Mouse (Mus musculus): ENCODE measurements around the gene Taok2. TPM values are rescaled to one million over a fixed set of nuclear protein-coding genes. Genes with fewer than 3 reads are reported as not detected.
A peak's percentile ranks its signal among the peaks of the same experiment; 100 is the strongest.

The Taok2 gene
- total and polyA plus RNA-seq, 2 experiments from 2014 or later: 43.7 to 143 TPM

GRCm38 (mm10) chr7:126843276-126843675 lies 41.2 kb downstream of the Taok2 start:
- no peaks in the 10 kb centered on the region for H3K27me3 ChIP-seq (ENCODE audit: insufficient read depth, low read length)
- DNase-seq (ENCODE audit: low spot score) (no peak), ATAC-seq (no peak)
- no peak for TF ChIP-seq CTCF (IDR thresholded peaks at IDR 0.05; ENCODE audit: low read depth)
- 0 out of 2 replicates have a peak, but pooled peaks cover 4% of the 10 kb centered on the region for H3K4me1 ChIP-seq (ENCODE audit: insufficient read depth, low read length)
- H3K27ac ChIP-seq: no peak overlapping the region
- H3K36me3 ChIP-seq (ENCODE audit: insufficient read depth, low read length): no peaks in the 10 kb centered on the region
- no peaks in the 10 kb centered on the region for H3K9me3 ChIP-seq (ENCODE audit: low read length)
- WGBS: 79% methylated on average over 9 of the region's 9 CpGs
- no peak overlapping the region for H3K4me3 ChIP-seq (ENCODE audit: low read length)
- no peak overlapping the region for H3K9ac ChIP-seq (replicated peaks; ENCODE audit: low read length)
- H3K4me2 ChIP-seq (ENCODE audit: low read depth, low read length): no peak overlapping the region

DNA sequence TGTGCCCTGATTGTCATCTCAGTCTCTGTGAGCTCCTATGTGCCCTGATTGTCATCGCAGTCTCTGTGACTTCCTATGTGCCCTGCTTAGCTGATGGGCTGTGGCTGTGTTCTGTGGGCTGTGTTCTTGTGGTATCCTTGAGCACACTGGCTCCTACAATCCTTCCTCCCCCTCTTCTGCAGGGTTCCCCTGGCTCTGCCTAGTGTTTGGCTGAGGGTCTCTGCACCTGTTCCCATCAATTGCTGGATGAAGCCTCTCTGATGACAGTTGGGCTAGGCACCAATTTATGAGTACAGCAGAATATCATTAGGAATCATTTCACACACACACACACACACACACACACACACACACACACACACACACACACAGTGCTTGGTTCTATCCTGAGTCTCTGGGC lies 51.2 kb downstream of the Taok2 start:
- H3K4me2 ChIP-seq (ENCODE audit: low read depth, low read length): no peak overlapping the region
- 91% methylated on average over 1 of the region's 1 CpGs for WGBS
- no peaks in the 10 kb centered on the region for H3K4me1 ChIP-seq (ENCODE audit: insufficient read depth, low read length)
- ATAC-seq (no peak), DNase-seq (ENCODE audit: low spot score) (no peak)
- TF ChIP-seq CTCF (IDR thresholded peaks at IDR 0.05; ENCODE audit: low read depth): no peak
- H3K36me3 ChIP-seq (ENCODE audit: insufficient read depth, low read length): no peaks in the 10 kb centered on the region
- no peak overlapping the region for H3K4me3 ChIP-seq (ENCODE audit: low read length)
- H3K27me3 ChIP-seq (ENCODE audit: insufficient read depth, low read length): no peaks in the 10 kb centered on the region
- no peak overlapping the region for H3K9ac ChIP-seq (replicated peaks; ENCODE audit: low read length)
- no peak overlapping the region for H3K27ac ChIP-seq
- no peaks in the 10 kb centered on the region for H3K9me3 ChIP-seq (ENCODE audit: low read length)

- Histone ChIP-seq H3K9me3 (ENCODE audit: low read length) (no peaks in the 10 kb centered on the region), H3K9ac (replicated peaks; ENCODE audit: low read length) (no peak overlapping the region), H3K4me1 (ENCODE audit: insufficient read depth, low read length) (no peaks in the 10 kb centered on the region), H3K27ac (no peak overlapping the region), H3K27me3 (ENCODE audit: insufficient read depth, low read length) (no peaks in the 10 kb centered on the region), H3K4me2 (ENCODE audit: low read depth, low read length) (peak overlapping the region; percentile 51), H3K36me3 (ENCODE audit: insufficient read depth, low read length) (peaks cover 5% of the 10 kb centered on the region; the same call in 1 of the 2 replicates), H3K4me3 (ENCODE audit: low read length) (peak overlapping the region; percentile 23; the same call in 1 of the 2 replicates)
- TF ChIP-seq CTCF (IDR thresholded peaks at IDR 0.05; ENCODE audit: low read depth): peak; percentile 90
- peak; percentile 88 for DNase-seq (ENCODE audit: low spot score)
- 1% methylated on average over 21 of the region's 21 CpGs for WGBS
- peak; percentile 79 for ATAC-seq
Observed at GRCm38 (mm10) chr7:126832036-126832598, 52.4 kb downstream of the Taok2 start.

- no peaks in the 10 kb centered on the region for H3K9me3 ChIP-seq (ENCODE audit: low read length)
- H3K4me2 ChIP-seq (ENCODE audit: low read depth, low read length): peak within 1 kb of the TSS; percentile 51
- H3K4me3 ChIP-seq (ENCODE audit: low read length): peak within 1 kb of the TSS; percentile 23; the same call in 1 of the 2 replicates
- ATAC-seq (no peak; the same call in 1 of the 2 replicates), DNase-seq (ENCODE audit: low spot score) (no peak)
- H3K27me3 ChIP-seq (ENCODE audit: insufficient read depth, low read length): no peaks in the 10 kb centered on the region
- no peaks in the 10 kb centered on the region for H3K4me1 ChIP-seq (ENCODE audit: insufficient read depth, low read length)
- WGBS: 55% methylated on average over 5 of the region's 5 CpGs
- H3K9ac ChIP-seq (replicated peaks; ENCODE audit: low read length): no peak within 1 kb of the TSS
- TF ChIP-seq CTCF (IDR thresholded peaks at IDR 0.05; ENCODE audit: low read depth): no peak
- H3K36me3 ChIP-seq (ENCODE audit: insufficient read depth, low read length): peaks cover 5% of the 10 kb centered on the region; the same call in 1 of the 2 replicates
- H3K27ac ChIP-seq: no peak within 1 kb of the TSS
Observed at GRCm38 (mm10) chr7:126831539-126831938, 53.0 kb downstream of the Taok2 start, which contains the start of gene 4930451I11Rik. TSS of gene 4930451I11Rik (minus strand) at chr7:126831639.

- TF ChIP-seq CTCF (IDR thresholded peaks at IDR 0.05; ENCODE audit: low read depth): no peak
- DNase-seq (ENCODE audit: low spot score) (no peak), ATAC-seq (no peak)
- Histone ChIP-seq H3K4me2 (ENCODE audit: low read depth, low read length) (no peak overlapping the region), H3K4me1 (ENCODE audit: insufficient read depth, low read length) (peaks cover 23% of the 10 kb centered on the region), H3K9me3 (ENCODE audit: low read length) (no peaks in the 10 kb centered on the region), H3K4me3 (ENCODE audit: low read length) (no peak overlapping the region), H3K27me3 (ENCODE audit: insufficient read depth, low read length) (no peaks in the 10 kb centered on the region), H3K27ac (no peak overlapping the region), H3K36me3 (ENCODE audit: insufficient read depth, low read length) (peaks cover 5% of the 10 kb centered on the region; the same call in 1 of the 2 replicates), H3K9ac (replicated peaks; ENCODE audit: low read length) (no peak overlapping the region)
- 73% methylated on average over 5 of the region's 5 CpGs for WGBS
Observed at GRCm38 (mm10) chr7:126825952-126826351, 58.6 kb downstream of the Taok2 start.

GRCm38 (mm10) chr7:126825403-126825802 lies 59.1 kb downstream of the Taok2 start:
- Histone ChIP-seq H3K27me3 (ENCODE audit: insufficient read depth, low read length) (no peaks in the 10 kb centered on the region), H3K9ac (replicated peaks; ENCODE audit: low read length) (no peak overlapping the region), H3K4me3 (ENCODE audit: low read length) (no peak overlapping the region), H3K4me1 (ENCODE audit: insufficient read depth, low read length) (peaks cover 23% of the 10 kb centered on the region), H3K9me3 (ENCODE audit: low read length) (no peaks in the 10 kb centered on the region), H3K36me3 (ENCODE audit: insufficient read depth, low read length) (peaks cover 5% of the 10 kb centered on the region; the same call in 1 of the 2 replicates), H3K4me2 (ENCODE audit: low read depth, low read length) (0 out of 2 replicates have a peak overlapping the region, but pooled peaks have one; percentile 14), H3K27ac (no peak overlapping the region)
- ATAC-seq (no peak), DNase-seq (ENCODE audit: low spot score) (no peak)
- 17% methylated on average over 8 of the region's 8 CpGs for WGBS
- no peak for TF ChIP-seq CTCF (IDR thresholded peaks at IDR 0.05; ENCODE audit: low read depth)

- TF ChIP-seq CTCF (IDR thresholded peaks at IDR 0.05; ENCODE audit: low read depth): no peak
- Histone ChIP-seq H3K9me3 (ENCODE audit: low read length) (no peaks in the 10 kb centered on the region), H3K4me1 (ENCODE audit: insufficient read depth, low read length) (peaks cover 23% of the 10 kb centered on the region), H3K27ac (peak overlapping the region; percentile 86), H3K36me3 (ENCODE audit: insufficient read depth, low read length) (peaks cover 5% of the 10 kb centered on the region; the same call in 1 of the 2 replicates), H3K4me2 (ENCODE audit: low read depth, low read length) (peak overlapping the region; percentile 55), H3K9ac (replicated peaks; ENCODE audit: low read length) (peak overlapping the region; percentile 77), H3K27me3 (ENCODE audit: insufficient read depth, low read length) (no peaks in the 10 kb centered on the region), H3K4me3 (ENCODE audit: low read length) (peak overlapping the region; percentile 57)
- DNase-seq (ENCODE audit: low spot score) (no peak), ATAC-seq (peak; percentile 13; the same call in 1 of the 2 replicates)
- WGBS: 8% methylated on average over 10 of the region's 10 CpGs
Observed at GRCm38 (mm10) chr7:126823940-126824339, 60.6 kb downstream of the Taok2 start.

Data from hindbrain, postnatal 0 days (tissue).